Mouse (Mus musculus) gastrocnemius, adult 8-10 months (tissue): ENCODE measurements around the gene Pced1b. TPM values are rescaled to one million over a fixed set of nuclear protein-coding genes. Genes with fewer than 3 reads are reported as not detected.

Experiments used
- DNase-seq, 2 experiments: peaks; one replicate each; pipeline ENCODE4 v3.0.0; 2022; ENCODE audit warnings: low spot score in 2 of 2
- total RNA-seq, 4 experiments: library from RNA; stranded (reverse); gene quantifications; 2 replicates each; pipeline ENCODE4 v1.2.4; 2022

The Pced1b gene
- total RNA-seq, 4 experiments from 2014 or later = 0.51 to 1.6 (median 0.81) TPM

DNA sequence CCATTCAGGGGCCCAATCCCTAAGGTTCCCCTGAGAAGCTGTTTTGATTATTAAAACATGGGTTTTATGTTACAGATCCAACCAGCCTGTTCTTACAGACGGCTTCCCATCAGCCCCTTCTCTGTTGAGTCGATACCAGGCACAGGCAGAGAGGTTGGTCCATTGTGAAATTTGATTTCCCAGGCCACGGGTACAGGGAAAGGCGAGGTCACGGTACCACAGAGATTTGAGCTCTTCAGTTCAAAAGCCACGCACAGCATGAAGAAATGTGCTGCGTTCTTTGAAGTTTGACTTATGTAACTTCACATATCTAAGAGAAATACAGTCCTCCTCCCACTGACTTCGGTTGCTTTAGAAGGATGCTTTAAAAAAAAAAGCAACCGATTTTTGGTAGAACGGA is 39.8 kb downstream of the Pced1b start:
- no peak for DNase-seq

DNA sequence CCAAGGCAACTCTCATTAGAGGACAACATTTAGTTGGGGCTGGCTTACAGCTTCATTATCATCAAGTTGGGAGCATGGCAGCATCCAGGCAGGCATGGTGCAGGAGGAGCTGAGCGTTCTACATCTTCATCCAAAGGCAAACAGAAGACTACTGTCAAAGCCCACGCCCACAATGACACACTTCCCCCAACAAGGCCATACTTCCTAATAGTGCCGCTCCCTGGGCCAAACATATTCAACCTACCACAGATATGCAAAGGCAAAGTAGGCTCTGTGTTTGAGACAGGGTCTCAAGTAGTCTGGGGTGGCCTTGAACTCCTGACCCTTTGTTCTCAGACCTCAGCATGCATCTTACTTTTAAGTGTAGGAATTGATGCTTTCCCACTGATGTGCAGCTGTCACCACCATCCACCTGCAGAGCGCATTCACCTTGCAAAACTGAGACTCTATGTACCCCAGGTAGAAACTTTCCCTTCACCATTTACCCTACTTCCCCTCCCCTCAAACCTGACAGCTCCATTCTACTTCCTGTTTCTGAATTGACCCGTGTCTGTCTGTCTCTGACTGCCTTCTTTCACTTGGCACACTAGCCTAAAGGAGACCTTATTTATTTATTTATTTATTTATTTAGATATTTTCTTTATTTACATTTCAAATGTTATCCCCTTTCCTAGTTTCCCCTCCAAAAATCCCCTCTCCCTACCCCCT is 40.7 kb downstream of the Pced1b start:
- DNase-seq = no peak

DNA sequence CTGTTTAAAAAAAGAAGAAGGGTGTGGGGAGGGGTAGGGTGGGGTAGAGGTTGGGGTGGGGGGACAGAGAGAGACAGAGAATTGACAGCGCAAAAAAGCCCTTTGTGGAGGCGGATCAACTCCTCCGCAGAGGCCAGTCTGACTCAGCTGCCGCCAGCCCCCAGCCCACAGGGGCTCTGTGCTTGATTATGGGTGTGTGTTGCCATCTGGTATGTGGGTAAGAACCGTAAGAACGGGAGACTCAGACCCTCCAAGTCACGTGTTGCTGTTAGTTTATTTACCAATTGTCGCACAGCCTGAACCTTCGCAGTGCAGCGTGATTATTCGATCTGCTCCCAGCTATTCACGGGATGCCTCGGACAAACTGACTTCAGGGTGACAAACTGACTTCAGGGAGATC is 41.8 kb downstream of the Pced1b start:
- no peak for DNase-seq

- DNase-seq = no peak
Measured at GRCm38 (mm10) chr15:97289176-97289575, 42.3 kb downstream of the Pced1b start.

DNA sequence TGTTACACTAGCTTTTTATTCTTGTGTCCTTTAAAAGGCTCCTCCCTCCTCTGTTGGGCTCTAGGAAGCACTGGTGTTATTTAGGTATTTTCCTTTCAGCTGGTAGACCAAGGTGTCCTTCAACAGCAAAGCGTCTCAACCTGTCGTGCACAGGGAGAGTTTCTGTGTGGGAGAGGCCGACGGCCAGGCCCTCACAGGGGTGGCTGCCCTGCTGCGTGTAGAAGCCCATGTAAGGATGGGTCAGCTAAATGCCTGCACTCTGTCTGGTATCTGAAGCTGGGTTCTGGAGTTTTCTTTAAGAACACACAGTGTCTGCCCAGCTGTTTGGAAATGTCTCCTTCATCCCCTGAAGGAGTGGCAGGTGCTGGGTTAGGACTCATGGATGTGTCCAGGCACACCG is 43.4 kb downstream of the Pced1b start:
- DNase-seq = no peak

DNA sequence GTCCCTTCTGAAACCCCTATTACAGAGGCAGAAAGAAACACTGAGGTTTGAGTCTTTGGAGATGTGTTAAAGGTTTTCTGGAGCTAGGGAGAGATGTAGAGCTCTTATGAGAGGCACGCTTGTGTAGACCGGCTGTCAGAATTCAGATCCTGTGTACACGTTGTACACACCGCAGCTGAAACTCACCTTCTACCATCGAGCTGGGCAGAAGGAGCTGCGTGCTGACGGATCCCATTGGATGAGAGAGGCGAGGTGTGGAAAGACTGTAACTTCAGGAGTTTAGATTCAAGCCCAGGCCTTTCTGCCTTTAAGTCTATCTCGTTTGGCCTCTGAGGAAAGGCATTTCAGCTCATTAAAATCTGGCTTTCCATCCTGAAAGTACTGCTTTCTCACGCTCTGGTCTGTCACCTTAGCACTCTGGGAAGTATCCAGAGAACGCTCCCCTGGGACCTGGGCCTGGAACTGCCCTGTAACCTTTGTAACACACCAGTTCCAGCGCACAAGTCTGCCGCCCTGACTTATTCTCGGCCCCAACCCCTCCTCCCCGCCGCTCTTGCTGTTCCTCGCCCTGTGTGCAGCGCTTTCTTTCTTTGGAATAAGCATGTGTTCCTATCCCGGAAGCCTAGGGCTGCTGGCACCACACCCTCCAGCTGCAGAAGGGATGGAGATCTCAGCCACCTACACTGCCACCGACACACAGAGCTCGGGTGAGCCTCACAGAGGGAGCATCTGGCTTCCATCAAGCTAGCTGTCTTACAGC is 44.6 kb downstream of the Pced1b start:
- DNase-seq = peak; percentile 22 to 40

GRCm38 (mm10) chr15:97307935-97308334 is 61.0 kb downstream of the Pced1b start:
- no peak for DNase-seq

DNA sequence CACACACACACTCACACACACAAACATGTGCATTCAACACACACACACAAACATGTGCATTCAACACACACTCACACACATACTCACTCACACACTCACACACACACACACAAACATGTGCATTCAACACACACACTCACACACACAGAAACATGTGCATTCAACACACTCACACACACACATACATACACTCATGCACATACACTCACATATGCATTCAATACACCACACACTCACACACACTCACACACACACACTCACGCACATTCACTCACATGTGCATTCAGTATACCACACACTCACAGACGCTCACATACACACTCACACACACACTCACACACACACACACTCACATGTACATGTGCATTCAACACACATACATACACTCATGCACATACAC is 62.6 kb downstream of the Pced1b start:
- no peak for DNase-seq

- no peak for DNase-seq
Measured at GRCm38 (mm10) chr15:97310251-97310650, 63.3 kb downstream of the Pced1b start.

GRCm38 (mm10) chr15:97311211-97311610 is 64.3 kb downstream of the Pced1b start:
- DNase-seq = no peak

DNA sequence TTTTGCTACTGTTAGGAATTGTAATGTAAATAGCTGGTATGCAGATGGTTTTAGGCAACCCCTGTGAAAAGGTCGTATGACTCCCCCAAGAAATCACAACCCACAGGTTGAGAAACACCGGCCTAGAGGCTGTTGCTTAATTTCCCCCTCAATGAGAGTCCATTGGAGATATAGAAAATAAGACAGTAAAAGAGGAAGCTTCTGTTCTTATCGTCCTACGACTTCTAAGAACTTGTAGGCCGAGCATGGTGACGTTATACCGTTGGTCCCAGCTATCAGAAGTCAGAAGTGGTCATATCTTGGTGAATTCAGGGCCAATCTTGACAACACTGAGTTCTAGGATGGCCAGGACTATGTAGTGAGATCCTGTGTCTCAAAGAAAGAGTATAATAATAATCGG is 65.0 kb downstream of the Pced1b start:
- DNase-seq = no peak

DNA sequence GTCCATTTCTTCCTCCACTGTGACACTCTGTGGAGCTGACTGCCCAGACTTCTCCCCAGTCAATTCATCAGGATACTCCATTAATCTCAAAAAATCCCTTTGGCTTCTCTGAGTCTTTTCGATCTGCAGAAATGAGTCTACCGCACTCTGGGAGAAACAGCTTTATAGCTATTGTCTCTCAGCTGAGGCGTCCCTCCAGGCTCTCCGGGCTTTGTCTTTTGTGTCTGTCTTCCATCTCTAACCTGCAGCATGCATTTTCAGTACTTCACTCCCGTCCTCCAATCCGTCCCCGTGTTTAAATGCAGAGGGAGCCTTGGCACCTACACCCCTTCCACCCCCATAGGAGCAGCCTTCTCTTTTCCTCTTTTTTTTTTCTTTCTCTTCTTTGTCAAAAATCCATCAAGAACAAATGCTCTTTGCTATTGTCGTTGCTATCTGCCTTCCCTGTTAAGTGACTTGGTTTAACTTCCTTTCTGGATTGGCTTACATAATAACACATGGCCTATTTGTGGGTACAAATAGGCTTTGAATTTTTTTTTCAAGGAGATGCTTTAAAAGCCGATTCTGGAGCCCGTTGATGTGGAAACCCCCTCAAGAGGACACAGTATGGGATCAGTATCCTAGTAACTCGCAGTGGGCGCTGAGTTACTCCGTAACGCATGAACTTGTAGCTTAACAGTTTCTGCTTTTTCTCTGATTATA is 68.0 kb downstream of the Pced1b start:
- no peak for DNase-seq

DNA sequence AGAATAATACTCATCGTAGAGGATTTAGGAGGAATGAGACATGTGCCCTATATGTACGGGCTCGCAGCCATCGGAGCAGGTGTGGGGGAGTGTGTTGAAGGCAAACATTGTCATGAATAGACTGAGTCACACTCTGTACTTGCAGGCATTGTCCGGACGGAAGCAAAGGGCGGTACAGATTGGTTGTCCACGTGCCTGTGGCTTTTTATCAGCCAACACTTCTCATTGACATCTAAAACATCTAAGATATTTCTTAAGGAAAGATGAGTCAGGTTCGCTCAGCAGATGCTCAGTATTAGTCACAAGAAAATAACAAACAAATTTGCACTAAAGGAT is 68.5 kb downstream of the Pced1b start:
- no peak for DNase-seq

DNA sequence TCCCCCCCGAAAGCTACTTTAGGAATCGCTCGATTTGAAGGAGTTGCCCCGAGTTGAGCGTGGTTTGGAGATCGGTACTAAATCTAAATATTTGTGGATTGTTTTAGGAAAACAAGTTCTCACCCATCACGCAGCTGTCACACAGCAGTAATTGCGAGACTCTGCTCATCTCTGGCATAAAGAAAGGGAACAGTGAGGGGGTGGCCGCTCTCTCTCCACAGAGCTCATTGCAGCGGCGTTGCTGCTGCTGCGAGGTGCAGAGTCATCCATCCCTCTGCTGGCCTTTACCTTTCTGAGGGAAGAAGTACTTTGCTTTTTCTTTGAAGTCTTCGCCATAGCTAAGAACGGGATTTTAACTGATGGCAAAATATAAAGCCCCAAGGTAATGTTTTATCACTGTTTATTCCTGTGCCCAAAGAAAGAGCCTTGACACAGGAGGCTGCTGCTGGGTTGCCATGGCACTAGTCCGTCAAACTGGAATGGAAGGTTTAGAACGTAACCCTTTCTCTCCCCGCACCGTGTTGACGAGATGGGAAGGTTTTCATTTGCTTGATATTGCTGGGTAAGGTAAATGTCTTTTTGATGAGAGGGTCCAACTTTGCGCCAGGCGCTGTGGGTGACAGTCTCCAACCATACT is 71.6 kb downstream of the Pced1b start:
- no peak for DNase-seq

GRCm38 (mm10) chr15:97322821-97323220 is 75.9 kb downstream of the Pced1b start:
- DNase-seq = no peak

DNA sequence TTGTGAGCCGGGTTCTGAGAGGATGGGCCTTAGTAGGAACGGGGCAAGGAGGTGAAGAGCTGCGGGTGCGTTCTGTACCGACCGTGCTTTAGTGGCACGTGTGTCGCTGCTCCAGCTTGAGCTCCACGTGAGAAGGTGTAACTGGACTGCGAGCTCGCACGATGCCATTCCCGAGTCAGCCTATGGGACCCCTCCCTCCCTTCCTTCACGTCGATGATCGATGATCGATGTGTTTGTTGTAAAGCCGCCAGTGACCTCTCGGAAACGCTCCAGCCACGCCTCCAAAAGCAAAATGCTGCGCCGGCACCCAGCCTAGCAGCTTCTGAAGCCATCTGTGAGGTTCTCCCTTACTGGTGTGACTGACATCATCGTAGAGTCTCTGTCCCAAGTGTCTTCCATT is 76.6 kb downstream of the Pced1b start:
- DNase-seq = no peak

- no peak for DNase-seq
Measured at GRCm38 (mm10) chr15:97324311-97324710, 77.4 kb downstream of the Pced1b start.

GRCm38 (mm10) chr15:97327500-97328081 is 80.7 kb downstream of the Pced1b start:
- DNase-seq = no peak

DNA sequence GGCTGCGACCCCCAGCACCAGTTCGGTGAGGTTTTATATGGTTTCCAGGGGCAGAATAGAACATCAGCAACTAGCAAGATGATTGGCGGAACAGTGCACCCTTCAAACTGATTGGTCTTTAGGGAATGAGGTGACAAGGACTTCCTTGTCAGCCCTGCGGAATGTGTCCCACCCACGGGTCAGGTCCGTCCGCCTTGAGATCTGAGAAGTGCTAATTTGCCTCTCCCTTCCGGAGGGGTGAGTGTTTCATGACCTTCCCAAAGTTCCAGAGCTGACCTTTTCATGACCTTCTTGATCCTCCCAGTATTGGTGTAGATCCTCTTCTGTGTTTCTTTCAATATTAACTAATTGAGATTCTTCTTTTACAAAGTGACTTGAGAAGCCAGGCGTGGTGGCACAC is 85.7 kb downstream of the Pced1b start:
- no peak for DNase-seq

- no peak for DNase-seq
Measured at GRCm38 (mm10) chr15:97337636-97338352, 90.9 kb downstream of the Pced1b start.
